Mouse (Mus musculus) intestine, embryonic 16.5 days (tissue): ENCODE results near the gene Rab22a. TPM values are rescaled to one million over a fixed set of nuclear protein-coding genes. Genes with fewer than 3 reads are reported as not detected.

Source experiments
- ATAC-seq: fragments of 200-750 bp; cut with Nextera tagmentation; 2 replicates; pipeline ENCODE4 v1.8.0; 2017; ENCODE audit warnings: moderate TSS enrichment, moderate library complexity
- H3K27ac ChIP-seq: fragments of 300-500 bp; sonication (generic); 2 replicates; pipeline ENCODE4 v1.5.1; 2014; ENCODE audit warnings: mild to moderate bottlenecking, low read length
- H3K27me3 ChIP-seq: fragments of 300-500 bp; sonication (generic); replicated peaks from 2 replicates; pipeline ENCODE4 v1.6.1; 2014; ENCODE audit warnings: low read length, control low read depth, mixed read lengths; ENCODE audit not compliant: control insufficient read depth, insufficient read depth
- H3K36me3 ChIP-seq: fragments of 300-500 bp; sonication (generic); 2 replicates; pipeline ENCODE4 v1.6.1; 2014; ENCODE audit warnings: low read length, control low read depth; ENCODE audit not compliant: control insufficient read depth, insufficient read depth
- H3K4me1 ChIP-seq: fragments of 300-500 bp; sonication (generic); 2 replicates; pipeline ENCODE4 v1.6.1; 2014; ENCODE audit warnings: low read length, control low read depth, mixed read lengths; ENCODE audit not compliant: control insufficient read depth, insufficient read depth
- H3K4me2 ChIP-seq: fragments of 300-500 bp; sonication (generic); 2 replicates; pipeline ENCODE4 v1.6.1; 2014; ENCODE audit warnings: low read depth, low read length, control low read depth
- H3K4me3 ChIP-seq: fragments of 300-500 bp; sonication (generic); 2 replicates; pipeline ENCODE4 v1.5.1; 2014; ENCODE audit warnings: mild to moderate bottlenecking, low read length
- H3K9ac ChIP-seq: fragments of 300-500 bp; sonication (generic); 2 replicates; pipeline ENCODE4 v1.6.1; 2014; ENCODE audit warnings: low read depth, low read length
- H3K9me3 ChIP-seq: fragments of 300-500 bp; sonication (generic); 2 replicates; pipeline ENCODE4 v1.6.1; 2016; ENCODE audit warnings: low read length, control low read depth; ENCODE audit not compliant: control insufficient read depth
- WGBS: fragments of 180-500 bp; shearing (Covaris S2); extraction: QIAGEN DNeasy Blood & Tissue Kit; methylation state at CpG from one replicate; pipeline ENCODE4 v1.1.7; 2014; 5-methylcytosine and 5-hydroxymethylcytosine counted together
- polyA plus RNA-seq: library from polyadenylated mRNA; unstranded; fragments of >200 nt; fragmentation: Nextera tagmentation; extraction: Ambion mirVana; gene quantifications from 2 replicates; pipeline ENCODE4 v1.2.1, GENCODE M21; 2015

Gene Rab22a
- polyA plus RNA-seq, 1 experiment from 2014 or later: 31.2 TPM

- WGBS: 55% methylated on average over 10 of the region's 10 CpGs
Observed at GRCm38 (mm10) chr2:173682773-173683172, 23.2 kb downstream of the Rab22a start.

GRCm38 (mm10) chr2:173685781-173686361 lies 26.3 kb downstream of the Rab22a start:
- no peaks in the 10 kb centered on the region for H3K27me3 ChIP-seq
- no peaks in the 10 kb centered on the region for H3K9me3 ChIP-seq
- peaks cover 11% of the 10 kb centered on the region; the same call in 1 of the 2 replicates for H3K36me3 ChIP-seq
- no peak overlapping the region for H3K4me3 ChIP-seq
- no peak overlapping the region for H3K4me2 ChIP-seq
- no peak overlapping the region for H3K27ac ChIP-seq
- H3K4me1 ChIP-seq: peaks cover 12% of the 10 kb centered on the region
- no peak overlapping the region for H3K9ac ChIP-seq
- WGBS: 88% methylated on average over 3 of the region's 3 CpGs
- ATAC-seq: no peak

More at GRCm38 (mm10) chr2:173682773-173683172, 23.2 kb downstream of the Rab22a start:
- Histone ChIP-seq H3K9me3 (no peaks in the 10 kb centered on the region), H3K4me1 (peaks cover 22% of the 10 kb centered on the region), H3K9ac (no peak overlapping the region), H3K4me2 (no peak overlapping the region), H3K36me3 (0 out of 2 replicates have a peak, but pooled peaks cover 2% of the 10 kb centered on the region), H3K4me3 (no peak overlapping the region), H3K27me3 (no peaks in the 10 kb centered on the region), H3K27ac (no peak overlapping the region)
- peak; percentile 69 for ATAC-seq

- Histone ChIP-seq H3K27ac (no peak overlapping the region), H3K36me3 (peaks cover 15% of the 10 kb centered on the region), H3K4me1 (peaks cover 12% of the 10 kb centered on the region), H3K27me3 (no peaks in the 10 kb centered on the region), H3K9me3 (no peaks in the 10 kb centered on the region), H3K4me2 (no peak overlapping the region), H3K9ac (no peak overlapping the region), H3K4me3 (no peak overlapping the region)
- 88% methylated on average over 5 of the region's 5 CpGs for WGBS
- no peak for ATAC-seq
Observed at GRCm38 (mm10) chr2:173687363-173687762, 27.8 kb downstream of the Rab22a start.

GRCm38 (mm10) chr2:173689835-173690234 lies 30.3 kb downstream of the Rab22a start:
- H3K27ac ChIP-seq: no peak overlapping the region
- peaks cover 15% of the 10 kb centered on the region for H3K36me3 ChIP-seq
- no peak overlapping the region for H3K4me2 ChIP-seq
- H3K9me3 ChIP-seq: no peaks in the 10 kb centered on the region
- H3K9ac ChIP-seq: no peak overlapping the region
- H3K4me3 ChIP-seq: no peak overlapping the region
- peaks cover 5% of the 10 kb centered on the region for H3K4me1 ChIP-seq
- no peaks in the 10 kb centered on the region for H3K27me3 ChIP-seq
- no peak for ATAC-seq

GRCm38 (mm10) chr2:173691748-173692147 lies 32.2 kb downstream of the Rab22a start:
- Histone ChIP-seq H3K27me3 (no peaks in the 10 kb centered on the region), H3K4me3 (no peak overlapping the region), H3K4me2 (no peak overlapping the region), H3K4me1 (no peaks in the 10 kb centered on the region; the same call in none of the 2 replicates), H3K36me3 (peaks cover 13% of the 10 kb centered on the region), H3K9me3 (no peaks in the 10 kb centered on the region), H3K9ac (no peak overlapping the region), H3K27ac (no peak overlapping the region)
- WGBS: 70% methylated on average over 6 of the region's 6 CpGs
- peak; percentile 40; the same call in 1 of the 2 replicates for ATAC-seq

GRCm38 (mm10) chr2:173692693-173693092 lies 33.1 kb downstream of the Rab22a start:
- Histone ChIP-seq H3K9me3 (no peaks in the 10 kb centered on the region), H3K4me1 (no peaks in the 10 kb centered on the region; the same call in 1 of the 2 replicates), H3K36me3 (peaks cover 13% of the 10 kb centered on the region), H3K4me3 (no peak overlapping the region), H3K27me3 (no peaks in the 10 kb centered on the region), H3K4me2 (no peak overlapping the region), H3K9ac (no peak overlapping the region), H3K27ac (no peak overlapping the region)
- no peak for ATAC-seq
- 81% methylated on average over 2 of the region's 2 CpGs for WGBS

GRCm38 (mm10) chr2:173698850-173699249 lies 39.3 kb downstream of the Rab22a start:
- H3K4me1 ChIP-seq: peaks cover 5% of the 10 kb centered on the region
- H3K36me3 ChIP-seq: peaks cover 4% of the 10 kb centered on the region; the same call in 1 of the 2 replicates
- no peak overlapping the region for H3K4me3 ChIP-seq
- H3K9me3 ChIP-seq: no peaks in the 10 kb centered on the region
- 79% methylated on average over 3 of the region's 3 CpGs for WGBS
- ATAC-seq: no peak
- no peak overlapping the region for H3K27ac ChIP-seq
- no peaks in the 10 kb centered on the region for H3K27me3 ChIP-seq
- H3K9ac ChIP-seq: no peak overlapping the region
- no peak overlapping the region for H3K4me2 ChIP-seq

GRCm38 (mm10) chr2:173702096-173702866 lies 42.7 kb downstream of the Rab22a start:
- WGBS: 50% methylated on average over 16 of the region's 16 CpGs
- Histone ChIP-seq H3K4me1 (peaks cover 5% of the 10 kb centered on the region), H3K4me2 (no peak overlapping the region), H3K27me3 (no peaks in the 10 kb centered on the region), H3K9me3 (no peaks in the 10 kb centered on the region), H3K9ac (peak overlapping the region; percentile 31; the same call in 1 of the 2 replicates), H3K27ac (peak overlapping the region; percentile 62), H3K36me3 (peaks cover 4% of the 10 kb centered on the region; the same call in 1 of the 2 replicates), H3K4me3 (no peak overlapping the region)
- ATAC-seq: no peak

- no peaks in the 10 kb centered on the region for H3K9me3 ChIP-seq
- H3K27me3 ChIP-seq: no peaks in the 10 kb centered on the region
- no peak overlapping the region for H3K9ac ChIP-seq
- 78% methylated on average over 12 of the region's 12 CpGs for WGBS
- peaks cover 4% of the 10 kb centered on the region; the same call in 1 of the 2 replicates for H3K36me3 ChIP-seq
- ATAC-seq: no peak
- H3K4me1 ChIP-seq: peaks cover 5% of the 10 kb centered on the region
- no peak overlapping the region for H3K4me3 ChIP-seq
- H3K4me2 ChIP-seq: no peak overlapping the region
- peak overlapping the region; percentile 39 for H3K27ac ChIP-seq
Observed at GRCm38 (mm10) chr2:173702867-173703237, 43.3 kb downstream of the Rab22a start.
